Mouse (Mus musculus) megakaryocyte progenitor cell, adult 5-6 weeks (primary cell): ENCODE measurements around the gene Arl2. TPM values are rescaled to one million over a fixed set of nuclear protein-coding genes. Genes with fewer than 3 reads are reported as not detected.

Experiments
- ATAC-seq: replicated peaks from 2 replicates; pipeline ENCODE4 v1.8.0; 2016; ENCODE audit warnings: mild to moderate bottlenecking, moderate TSS enrichment, inconsistent platforms; ENCODE audit not compliant: poor library complexity
- total RNA-seq, 2 experiments: library from RNA; stranded (forward) in 1 of 2; stranded (reverse) in 1 of 2; fragments of 157-497, 149-512 nt in 1 of 2; fragments of 200-1000 nt in 1 of 2; gene quantifications; 2 replicates each; pipeline versions ENCODE4 v1.2.3 to v1.2.4; 2015 to 2017

Gene Arl2
- total RNA-seq, 2 experiments from 2014 or later = 37.0 to 37.4 TPM

GRCm38 (mm10) chr19:6126789-6127580 lies 14.4 kb downstream of the Arl2 start:
- ATAC-seq = no peak

GRCm38 (mm10) chr19:6126289-6126688 lies 15.1 kb downstream of the Arl2 start:
- peak; percentile 48 for ATAC-seq

- no peak for ATAC-seq
Measured at GRCm38 (mm10) chr19:6124898-6125297, 16.4 kb downstream of the Arl2 start.

GRCm38 (mm10) chr19:6123330-6123729 lies 18.0 kb downstream of the Arl2 start:
- no peak for ATAC-seq

- ATAC-seq = no peak
Measured at GRCm38 (mm10) chr19:6121761-6122160, 19.6 kb downstream of the Arl2 start.

GRCm38 (mm10) chr19:6118677-6119185 lies 22.6 kb downstream of the Arl2 start:
- no peak for ATAC-seq

- ATAC-seq = peak; percentile 91
Measured at GRCm38 (mm10) chr19:6117986-6118676, 23.2 kb downstream of the Arl2 start, which contains the start of gene Sac3d1. Sac3d1 (minus strand) TSS chr19:6118650.

- ATAC-seq = no peak
Measured at GRCm38 (mm10) chr19:6117346-6117985, 23.9 kb downstream of the Arl2 start.

- ATAC-seq = no peak
Measured at GRCm38 (mm10) chr19:6116113-6116850, 25.1 kb downstream of the Arl2 start.

- ATAC-seq = no peak
Measured at GRCm38 (mm10) chr19:6113116-6113515, 28.2 kb downstream of the Arl2 start.

GRCm38 (mm10) chr19:6105586-6105985 lies 35.8 kb downstream of the Arl2 start, which contains the start of gene Naaladl1:
Naaladl1 (plus strand) TSS chr19:6105782.
- ATAC-seq = no peak

GRCm38 (mm10) chr19:6104476-6104875 lies 36.9 kb downstream of the Arl2 start:
- ATAC-seq = peak; percentile 26; the same call in 1 of the 2 replicates

- ATAC-seq = peak; percentile 72
Measured at GRCm38 (mm10) chr19:6102169-6102853, 39.0 kb downstream of the Arl2 start.

GRCm38 (mm10) chr19:6101186-6101585 lies 40.2 kb downstream of the Arl2 start:
- ATAC-seq = no peak

GRCm38 (mm10) chr19:6097847-6098246 lies 43.5 kb downstream of the Arl2 start:
- 0 out of 2 replicates have a peak, but pooled peaks have one; percentile 14 for ATAC-seq

GRCm38 (mm10) chr19:6094119-6094518 lies 47.2 kb downstream of the Arl2 start, which contains the start of gene AC131692.1:
AC131692.1 (plus strand) TSS chr19:6094419.
- no peak for ATAC-seq

- ATAC-seq = no peak
Measured at GRCm38 (mm10) chr19:6088841-6089240, 52.5 kb downstream of the Arl2 start.

- ATAC-seq = peak; percentile 82
Measured at GRCm38 (mm10) chr19:6085417-6085879, 55.9 kb downstream of the Arl2 start.

GRCm38 (mm10) chr19:6084478-6085248 lies 56.7 kb downstream of the Arl2 start, which contains the start of the genes Zfpl1 and Cdca5:
Zfpl1 (minus strand) TSS chr19:6084956.
Cdca5 (plus strand) TSS chr19:6084983.
- ATAC-seq = peak; percentile 95
